In genomic region chr8:111690960-111691445, GRCm38 (mm10) we compare ENCODE assay signal across 16 mouse cellular contexts. TPM values are rescaled to one million over a fixed set of nuclear protein-coding genes. Genes with fewer than 3 reads are reported as not detected.
"Had no signal": no experiment of that assay in that cellular context is flagged by ENCODE, and none has a peak within 500 bp of the region (broad histone marks: within the 10 kb centered on the region; RNA-seq: fewer than 3 reads in every experiment).

Gene Ctrb1, minus strand, starts transcription at chr8:111691010.

- H3K36me3 ChIP-seq: limb, embryonic 13.5 days; liver, embryonic 15.5 days; midbrain, embryonic 10.5 days had no signal

- H3K9me3 ChIP-seq: limb, embryonic 13.5 days; liver, embryonic 15.5 days; midbrain, embryonic 10.5 days had no signal

- H3K27me3 ChIP-seq: limb, embryonic 13.5 days; liver, embryonic 15.5 days had no signal

- H3K27ac ChIP-seq: limb, embryonic 13.5 days; liver, embryonic 15.5 days; midbrain, embryonic 10.5 days had no signal

- H3K4me3 ChIP-seq: limb, embryonic 13.5 days; liver, embryonic 15.5 days; midbrain, embryonic 10.5 days had no signal

- H3K4me1 ChIP-seq: limb, embryonic 13.5 days; liver, embryonic 15.5 days had no signal

- ATAC-seq: hindbrain, embryonic 16.5 days; inflammation-experienced regulatory T-cells, adult 6 months had no signal

- DNase-seq: kidney, adult 8-10 months; kidney, postnatal 25 days; layer of hippocampus, postnatal 36 days; left cerebral cortex, postnatal 4 days; lung, embryonic 14.5 days; lung, postnatal 10 days; lung, postnatal 4 days; midbrain, embryonic 14.5 days; right cerebral cortex, postnatal 4 days; thymus, postnatal 25 days had no signal

- H3K9ac ChIP-seq: limb, embryonic 13.5 days; liver, embryonic 15.5 days; lung, embryonic 14.5 days had no signal

- H3K4me2 ChIP-seq: limb, embryonic 13.5 days; liver, embryonic 15.5 days; lung, embryonic 14.5 days had no signal

RNA-seq across cellular contexts. Expression of gene Ctrb1, which starts in this region (rescaled TPM):
- polyA plus RNA-seq: hindbrain, embryonic 16.5 days; inflammation-experienced regulatory T-cells, adult 6 months; kidney, embryonic 16.5 days; lung, embryonic 14.5 days; midbrain, embryonic 10.5 days; midbrain, embryonic 14.5 days had no signal
